Mouse (Mus musculus): ENCODE measurements around the gene Lrguk. TPM values are rescaled to one million over a fixed set of nuclear protein-coding genes. Genes with fewer than 3 reads are reported as not detected.

Gene Lrguk
- polyA plus RNA-seq, 1 experiment = 0.43 TPM

DNA sequence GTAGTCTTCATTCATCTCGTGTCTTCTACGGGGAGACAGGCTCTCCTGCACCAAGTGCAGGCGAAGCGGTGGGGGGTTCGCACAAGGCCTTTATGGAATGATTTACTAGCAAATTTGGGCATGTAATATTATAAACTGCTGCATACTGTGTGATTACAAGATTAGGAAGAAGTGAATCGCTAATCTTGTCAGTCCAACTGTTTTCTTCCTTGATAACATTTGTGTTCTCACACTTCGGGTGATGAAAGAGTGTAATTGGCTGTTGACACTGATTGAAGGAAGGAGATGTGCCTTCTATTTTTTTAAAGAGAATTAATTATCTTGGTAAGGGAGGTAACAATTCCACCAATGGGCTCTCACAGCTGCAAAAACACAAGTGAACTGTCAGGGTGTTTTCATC lies 119.4 kb downstream of the Lrguk start:
- WGBS = 88% methylated on average over 7 of the region's 7 CpGs
- TF ChIP-seq CTCF (IDR thresholded peaks at IDR 0.05; ENCODE audit: borderline replicate concordance, insufficient read depth, low read depth, low read length) (no peak), POLR2A (IDR thresholded peaks at IDR 0.05; ENCODE audit: borderline replicate concordance, insufficient read depth, low read length) (no peak)
- Histone ChIP-seq H3K27ac (ENCODE audit: insufficient read depth, low read length) (no peak overlapping the region), H3K4me1 (ENCODE audit: control insufficient read depth, insufficient read depth, low read length) (no peaks in the 10 kb centered on the region), H3K27me3 (ENCODE audit: control insufficient read depth, insufficient read depth, low read length) (no peaks in the 10 kb centered on the region), H3K4me3 (replicated peaks; ENCODE audit: insufficient read depth, low read depth, low read length) (no peak overlapping the region)
- DNase-seq = no peak

DNA sequence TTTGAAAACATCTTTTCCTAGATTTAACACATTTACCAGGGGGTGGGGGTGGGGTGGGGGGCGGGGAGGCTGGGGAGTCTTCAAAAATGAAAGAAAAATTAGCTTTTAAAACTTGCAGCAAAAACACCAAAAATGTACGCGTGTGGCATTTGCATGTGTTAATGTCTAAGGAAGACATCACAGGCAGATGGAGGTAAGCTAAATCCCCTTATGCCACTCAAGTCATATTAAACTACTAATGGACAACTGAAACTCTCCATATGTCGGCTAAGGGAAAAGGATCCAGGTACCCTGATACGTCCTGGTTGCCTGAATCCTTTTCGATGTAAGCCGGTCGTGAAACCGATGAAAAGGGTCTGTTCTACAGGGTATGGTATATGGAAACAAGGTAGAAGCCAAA lies 119.8 kb downstream of the Lrguk start:
- 90% methylated on average over 9 of the region's 9 CpGs for WGBS

DNA sequence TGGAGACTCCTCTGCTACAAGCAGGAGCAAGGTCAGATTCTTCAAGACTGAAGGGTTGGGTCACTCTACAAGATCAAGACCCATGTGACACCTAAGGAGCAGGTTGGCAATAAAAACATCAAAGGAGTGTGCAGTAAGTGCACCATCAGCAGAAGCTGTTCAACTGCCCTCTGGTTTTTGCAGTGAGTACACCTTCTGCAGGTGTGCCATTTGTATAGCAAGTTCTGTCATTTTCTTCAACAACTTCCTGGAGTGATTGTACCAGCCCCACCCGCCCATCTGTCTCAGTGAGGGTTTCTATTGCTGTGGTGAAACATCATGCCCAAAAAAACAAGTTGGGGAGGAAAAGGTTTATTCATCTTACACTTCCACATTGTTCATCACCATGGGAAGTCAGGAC lies 120.6 kb downstream of the Lrguk start:
- Histone ChIP-seq H3K27me3 (ENCODE audit: control insufficient read depth, insufficient read depth, low read length) (no peaks in the 10 kb centered on the region), H3K4me3 (replicated peaks; ENCODE audit: insufficient read depth, low read depth, low read length) (no peak overlapping the region), H3K4me1 (ENCODE audit: control insufficient read depth, insufficient read depth, low read length) (no peaks in the 10 kb centered on the region), H3K27ac (ENCODE audit: insufficient read depth, low read length) (no peak overlapping the region)
- TF ChIP-seq CTCF (IDR thresholded peaks at IDR 0.05; ENCODE audit: borderline replicate concordance, insufficient read depth, low read depth, low read length) = no peak
- TF ChIP-seq POLR2A (IDR thresholded peaks at IDR 0.05; ENCODE audit: borderline replicate concordance, insufficient read depth, low read length) = no peak
- 89% methylated on average over 1 of the region's 1 CpGs for WGBS
- DNase-seq = no peak

More for the DNA sequence above, 119.8 kb downstream of the Lrguk start:
- no peak for TF ChIP-seq CTCF (IDR thresholded peaks at IDR 0.05; ENCODE audit: borderline replicate concordance, insufficient read depth, low read depth, low read length)
- DNase-seq = no peak
- Histone ChIP-seq H3K27ac (ENCODE audit: insufficient read depth, low read length) (no peak overlapping the region), H3K27me3 (ENCODE audit: control insufficient read depth, insufficient read depth, low read length) (no peaks in the 10 kb centered on the region), H3K4me1 (ENCODE audit: control insufficient read depth, insufficient read depth, low read length) (no peaks in the 10 kb centered on the region), H3K4me3 (replicated peaks; ENCODE audit: insufficient read depth, low read depth, low read length) (no peak overlapping the region)

DNA sequence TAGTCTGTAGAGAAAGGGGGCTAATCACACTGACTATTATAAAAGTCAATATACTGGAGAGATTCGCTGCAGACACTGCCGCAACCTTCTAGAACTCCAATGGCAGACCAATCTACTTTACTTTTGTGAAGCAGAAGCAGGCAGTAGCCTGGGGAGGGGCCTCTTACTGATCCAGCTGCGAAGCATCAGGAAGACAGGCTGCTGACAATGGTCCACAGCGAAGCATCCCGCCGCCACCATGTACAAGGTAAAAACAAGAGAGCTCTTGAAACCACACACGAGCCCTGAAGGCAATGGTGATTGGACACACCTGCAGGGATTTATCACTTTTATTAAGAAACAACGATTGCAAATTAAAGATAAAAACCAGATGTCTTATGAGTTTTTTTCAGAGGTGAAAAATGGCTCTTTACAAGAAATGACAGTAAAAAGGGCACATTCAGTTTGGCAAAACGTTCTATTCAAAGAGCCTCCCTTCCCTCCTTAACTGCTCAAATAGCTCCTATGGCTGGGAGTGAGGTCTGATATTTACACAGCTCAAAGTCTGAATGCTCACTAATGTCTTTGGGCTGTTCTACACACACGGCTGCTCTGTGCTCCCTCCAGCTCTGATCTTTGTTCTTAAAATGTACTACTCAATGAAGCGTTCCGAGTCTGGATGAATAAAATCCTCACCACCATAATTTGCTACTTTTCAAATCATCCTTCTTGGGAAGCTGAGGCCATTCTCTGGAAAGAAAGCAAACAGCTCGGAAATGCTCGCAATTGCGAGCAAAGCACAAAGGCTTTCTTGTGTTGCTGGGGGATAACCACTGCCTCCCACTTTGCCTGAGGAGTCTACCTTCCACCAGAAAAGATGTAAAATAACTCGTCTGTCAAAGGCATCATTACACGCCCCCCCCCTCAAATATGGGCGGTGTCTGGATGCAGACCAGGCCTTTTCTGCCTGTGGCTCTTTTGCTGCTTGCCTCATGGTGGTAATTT lies 124.1 kb downstream of the Lrguk start:
- H3K4me3 ChIP-seq (replicated peaks; ENCODE audit: insufficient read depth, low read depth, low read length) = no peak overlapping the region
- DNase-seq = no peak
- H3K4me1 ChIP-seq (ENCODE audit: control insufficient read depth, insufficient read depth, low read length) = no peaks in the 10 kb centered on the region
- 66% methylated on average over 18 of the region's 18 CpGs for WGBS
- H3K27ac ChIP-seq (ENCODE audit: insufficient read depth, low read length) = no peak overlapping the region
- H3K27me3 ChIP-seq (ENCODE audit: control insufficient read depth, insufficient read depth, low read length) = no peaks in the 10 kb centered on the region
- TF ChIP-seq CTCF (IDR thresholded peaks at IDR 0.05; ENCODE audit: borderline replicate concordance, insufficient read depth, low read depth, low read length) (no peak), POLR2A (IDR thresholded peaks at IDR 0.05; ENCODE audit: borderline replicate concordance, insufficient read depth, low read length) (no peak)

DNA sequence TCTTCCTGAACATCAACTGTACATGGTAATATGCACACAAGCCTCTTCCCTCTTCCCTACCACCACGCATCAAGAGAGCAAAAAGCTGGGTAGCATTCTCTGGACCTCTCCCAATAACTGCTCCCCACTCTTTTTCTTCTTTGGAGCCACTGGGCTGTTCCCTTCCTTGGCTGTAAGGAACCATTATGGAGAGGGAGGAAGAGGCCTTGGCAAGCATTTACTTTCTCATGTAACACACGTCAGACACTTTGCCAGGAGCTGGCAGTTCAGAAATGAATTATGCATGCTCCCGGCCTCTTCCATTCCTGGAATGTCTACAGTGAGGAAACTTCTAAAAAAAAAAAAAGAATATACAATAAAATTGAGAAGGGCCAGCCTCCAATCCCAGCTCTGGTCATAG lies 125.0 kb downstream of the Lrguk start:
- H3K27me3 ChIP-seq (ENCODE audit: control insufficient read depth, insufficient read depth, low read length) = no peaks in the 10 kb centered on the region
- H3K27ac ChIP-seq (ENCODE audit: insufficient read depth, low read length) = no peak overlapping the region
- H3K4me3 ChIP-seq (replicated peaks; ENCODE audit: insufficient read depth, low read depth, low read length) = no peak overlapping the region
- 20% methylated on average over 3 of the region's 3 CpGs for WGBS
- H3K4me1 ChIP-seq (ENCODE audit: control insufficient read depth, insufficient read depth, low read length) = no peaks in the 10 kb centered on the region
- TF ChIP-seq POLR2A (IDR thresholded peaks at IDR 0.05; ENCODE audit: borderline replicate concordance, insufficient read depth, low read length) (no peak), CTCF (IDR thresholded peaks at IDR 0.05; ENCODE audit: borderline replicate concordance, insufficient read depth, low read depth, low read length) (no peak)
- no peak for DNase-seq

DNA sequence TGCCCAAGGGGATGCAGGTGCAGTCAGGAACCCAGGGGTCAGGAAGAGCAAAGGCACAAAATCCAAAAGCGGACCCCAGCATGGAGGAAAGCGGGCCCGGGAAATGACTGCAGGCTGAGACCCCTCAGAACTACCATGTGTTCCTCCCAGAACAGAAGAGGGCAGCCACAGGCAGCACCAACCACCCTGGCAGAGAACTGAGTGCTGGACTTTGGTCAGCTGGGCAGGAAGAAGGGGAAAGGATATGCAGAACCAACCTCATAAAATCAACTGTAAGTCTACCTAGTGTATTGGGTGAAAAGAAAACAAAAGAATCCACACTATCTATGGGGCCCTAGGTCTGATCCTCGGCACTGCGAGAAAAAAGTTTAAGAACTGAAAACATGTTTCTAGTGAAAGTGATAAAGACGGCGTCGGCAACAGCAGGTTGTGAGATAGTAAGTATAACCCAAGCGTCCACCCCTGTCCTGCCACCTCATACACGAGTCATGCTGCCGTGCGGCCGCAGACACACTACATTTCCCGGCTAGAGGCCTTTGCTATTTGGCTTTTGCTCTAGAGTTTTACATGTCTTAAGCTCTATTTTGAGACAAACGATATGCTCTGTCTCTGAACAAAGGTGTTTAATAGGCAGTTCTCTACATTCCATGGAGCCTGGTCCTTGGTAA lies 126.0 kb downstream of the Lrguk start:
- H3K27ac ChIP-seq (ENCODE audit: insufficient read depth, low read length) = no peak overlapping the region
- 90% methylated on average over 15 of the region's 15 CpGs for WGBS

DNA sequence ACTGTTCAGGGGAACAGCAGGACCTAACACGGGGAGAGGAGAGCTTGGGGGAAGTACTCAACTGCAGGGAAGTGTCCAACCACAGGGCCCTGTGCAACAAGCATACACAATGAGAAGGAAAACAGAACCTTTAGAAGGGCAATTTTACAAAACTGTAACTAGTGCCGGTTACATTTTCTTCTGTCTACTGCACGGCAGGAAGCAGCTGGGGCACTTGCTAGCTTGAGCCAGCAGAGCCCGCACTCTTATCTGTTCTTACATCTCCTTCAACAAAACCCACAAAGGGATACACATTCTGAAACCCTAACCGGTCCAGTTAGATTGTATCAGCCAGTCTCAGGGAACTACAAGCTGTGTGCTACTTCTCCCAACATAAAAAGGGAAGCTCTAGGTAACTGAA lies 126.8 kb downstream of the Lrguk start:
- H3K4me3 ChIP-seq (replicated peaks; ENCODE audit: insufficient read depth, low read depth, low read length) = no peak overlapping the region
- no peaks in the 10 kb centered on the region for H3K4me1 ChIP-seq (ENCODE audit: control insufficient read depth, insufficient read depth, low read length)
- H3K27ac ChIP-seq (ENCODE audit: insufficient read depth, low read length) = no peak overlapping the region
- H3K27me3 ChIP-seq (ENCODE audit: control insufficient read depth, insufficient read depth, low read length) = no peaks in the 10 kb centered on the region
- no peak for DNase-seq
- WGBS = 62% methylated on average over 5 of the region's 5 CpGs
- no peak for TF ChIP-seq POLR2A (IDR thresholded peaks at IDR 0.05; ENCODE audit: borderline replicate concordance, insufficient read depth, low read length)
- TF ChIP-seq CTCF (IDR thresholded peaks at IDR 0.05; ENCODE audit: borderline replicate concordance, insufficient read depth, low read depth, low read length) = no peak

More for the DNA sequence above, 126.0 kb downstream of the Lrguk start:
- Histone ChIP-seq H3K27me3 (ENCODE audit: control insufficient read depth, insufficient read depth, low read length) (no peaks in the 10 kb centered on the region), H3K4me3 (replicated peaks; ENCODE audit: insufficient read depth, low read depth, low read length) (no peak overlapping the region), H3K4me1 (ENCODE audit: control insufficient read depth, insufficient read depth, low read length) (no peaks in the 10 kb centered on the region)
- no peak for TF ChIP-seq POLR2A (IDR thresholded peaks at IDR 0.05; ENCODE audit: borderline replicate concordance, insufficient read depth, low read length)
- no peak for DNase-seq
